Mouse (Mus musculus) gastrocnemius, adult 18-20 months (tissue): ENCODE measurements around the gene Rpl26. TPM values are rescaled to one million over a fixed set of nuclear protein-coding genes. Genes with fewer than 3 reads are reported as not detected.

Experiments
- total RNA-seq, 2 experiments: library from RNA; stranded (reverse); gene quantifications; 2 replicates each; pipeline ENCODE4 v1.2.3; 2021

Rpl26 gene
- total RNA-seq, 2 experiments from 2014 or later, result 639 to 682 TPM

Other genes starting within 250 kb of the Rpl26 start
- 10 to 100 TPM; 10.5 to 35.1 TPM for gene Myh10, start 210.0 kb upstream of the Rpl26 start, total RNA-seq
- gene Ndel1, start 29.7 kb upstream of the Rpl26 start, total RNA-seq, result 100 to 1,000 TPM in 1 of 2 experiments, 10 to 100 TPM in 1; 78.2 to 106 TPM
- gene Rnf222, start 13.0 kb upstream of the Rpl26 start, total RNA-seq, result not detected
- gene Odf4, start 25.5 kb downstream of the Rpl26 start, total RNA-seq, result not detected
- gene Arhgef15, start 55.9 kb downstream of the Rpl26 start, total RNA-seq, result 1 to 10 TPM; 5.8 to 9.7 TPM
- gene Slc25a35, start 66.5 kb downstream of the Rpl26 start, total RNA-seq, result 1 to 10 TPM; 4.8 to 5.2 TPM
- gene Rangrf, start 73.6 kb downstream of the Rpl26 start, total RNA-seq, result 10 to 100 TPM; 59.5 to 62.4 TPM
- 1 to 10 TPM; 7.0 to 9.6 TPM for gene Pfas, start 106.9 kb downstream of the Rpl26 start, total RNA-seq
- gene Ctc1, start 114.3 kb downstream of the Rpl26 start, total RNA-seq, result 1 to 10 TPM; 9.4 to 9.5 TPM
- not detected for gene Aurkb, start 144.1 kb downstream of the Rpl26 start, total RNA-seq
- 10 to 100 TPM; 20.0 to 23.5 TPM for gene Borcs6, start 158.1 kb downstream of the Rpl26 start, total RNA-seq
- 1 to 10 TPM; 3.5 to 3.7 TPM for gene Tmem107, start 169.2 kb downstream of the Rpl26 start, total RNA-seq
- 10 to 100 TPM; 37.4 to 39.3 TPM for gene Vamp2, start 186.9 kb downstream of the Rpl26 start, total RNA-seq
- 10 to 100 TPM; 41.9 to 72.2 TPM for gene Per1, start 193.6 kb downstream of the Rpl26 start, total RNA-seq
- not detected for gene Hes7, start 218.8 kb downstream of the Rpl26 start, total RNA-seq
- gene 9130213A22Rik, start 221.0 kb downstream of the Rpl26 start, total RNA-seq, result not detected
- gene Aloxe3, start 224.3 kb downstream of the Rpl26 start, total RNA-seq, result not detected